Mouse (Mus musculus) CH12.LX (cell line): ENCODE results near the gene Wdr47. TPM values are rescaled to one million over a fixed set of nuclear protein-coding genes. Genes with fewer than 3 reads are reported as not detected.

Source experiments
- DNase-seq: peaks from one replicate; pipeline ENCODE4 v3.0.0-alpha.2; 2013; ENCODE audit errors: extremely low read depth
- H3K27ac ChIP-seq: 2 replicates; pipeline ENCODE4 v1.5.1; 2012; ENCODE audit warnings: low read depth, mild to moderate bottlenecking, control low read depth, moderate library complexity; ENCODE audit not compliant: insufficient read depth
- H3K27me3 ChIP-seq: replicated peaks from 2 replicates; pipeline ENCODE3; 2012; ENCODE audit warnings: inconsistent platforms
- H3K36me3 ChIP-seq, 2 experiments: replicated peaks in 1 of 2; 2 replicates each; pipeline versions ENCODE3 to v1.6.1; 2012; ENCODE audit warnings: inconsistent platforms in 1 of 2, low read length in 1 of 2, mild to moderate bottlenecking in 1 of 2, mixed read lengths in 1 of 2, moderate library complexity in 1 of 2; ENCODE audit not compliant: control insufficient read depth in 1 of 2, insufficient read depth in 1 of 2
- H3K4me1 ChIP-seq, 2 experiments: 2 replicates each; pipeline ENCODE4 v1.6.1; 2012; ENCODE audit warnings: inconsistent platforms in 1 of 2, moderate library complexity in 1 of 2; ENCODE audit not compliant: insufficient read depth in 2 of 2, control insufficient read depth in 1 of 2
- H3K4me2 ChIP-seq: 2 replicates; pipeline ENCODE4 v1.6.1; 2012; ENCODE audit warnings: low read depth, mild to moderate bottlenecking, control low read depth; ENCODE audit not compliant: poor library complexity, insufficient read depth, severe bottlenecking
- H3K4me3 ChIP-seq, 3 experiments: fragments of 150-350 bp in 1 of 3; sonication (generic) in 1 of 3; replicated peaks in 1 of 3; 2 replicates each; pipeline versions ENCODE3 to v1.5.1; 2011 to 2012; ENCODE audit warnings: low read depth in 2 of 3, low read length in 2 of 3, mild to moderate bottlenecking in 2 of 3, moderate library complexity in 2 of 3, control low read depth in 1 of 3, improper control_type of control experiment in 1 of 3, inconsistent platforms in 1 of 3, mixed read lengths in 1 of 3; ENCODE audit not compliant: poor library complexity in 1 of 3
- H3K79me2 ChIP-seq: replicated peaks from 2 replicates; pipeline ENCODE4 v1.6.1; 2012; ENCODE audit warnings: mild to moderate bottlenecking, moderate library complexity; ENCODE audit not compliant: control insufficient read depth, poor library complexity, insufficient read depth, severe bottlenecking; ENCODE audit errors: extremely low read depth
- H3K9ac ChIP-seq: 2 replicates; pipeline ENCODE4 v1.6.1; 2012; ENCODE audit warnings: low read depth, mild to moderate bottlenecking, control low read depth, moderate library complexity; ENCODE audit not compliant: insufficient read depth
- H3K9me3 ChIP-seq: replicated peaks from 2 replicates; pipeline ENCODE3; 2012; ENCODE audit warnings: low read length, inconsistent platforms, mixed read lengths
- BHLHE40 ChIP-seq: IDR thresholded peaks from 2 replicates; pipeline ENCODE4 v1.6.1; 2011; ENCODE audit warnings: mild to moderate bottlenecking, low read depth, low read length, improper control_type of control experiment
- CHD1 ChIP-seq: IDR thresholded peaks from 2 replicates; pipeline ENCODE4 v1.6.1; 2012; ENCODE audit warnings: low read depth, low read length, improper control_type of control experiment, inconsistent platforms
- CHD2 ChIP-seq: IDR thresholded peaks from 2 replicates; pipeline ENCODE4 v1.6.1; 2011; ENCODE audit warnings: low read length, improper control_type of control experiment
- CTCF ChIP-seq, 2 experiments: IDR thresholded peaks in 1 of 2; conservative IDR thresholded peaks in 1 of 2; 2 replicates each; pipeline ENCODE4 v1.5.1; 2011 to 2012; ENCODE audit warnings: low read depth in 2 of 2, low read length in 2 of 2, improper control_type of control experiment in 1 of 2, inconsistent platforms in 1 of 2, mild to moderate bottlenecking in 1 of 2, moderate library complexity in 1 of 2
- ETS1 ChIP-seq: conservative IDR thresholded peaks from 2 replicates; pipeline ENCODE4 v1.6.1; 2012; ENCODE audit warnings: low read depth, mild to moderate bottlenecking, inconsistent platforms, low read length, improper control_type of control experiment, moderate library complexity
- GABPA ChIP-seq: IDR thresholded peaks from 2 replicates; pipeline ENCODE4 v1.6.1; 2012; ENCODE audit warnings: low read depth, low read length, improper control_type of control experiment, inconsistent platforms; ENCODE audit not compliant: insufficient replicate concordance
- HCFC1 ChIP-seq: IDR thresholded peaks from 2 replicates; pipeline ENCODE4 v1.6.1; 2012; ENCODE audit warnings: low read depth, mild to moderate bottlenecking, inconsistent platforms, low read length, improper control_type of control experiment
- JUN ChIP-seq: IDR thresholded peaks from 2 replicates; pipeline ENCODE4 v1.6.1; 2011; ENCODE audit warnings: low read depth, mild to moderate bottlenecking, low read length, improper control_type of control experiment, moderate library complexity; ENCODE audit not compliant: insufficient read depth
- JUND ChIP-seq: conservative IDR thresholded peaks from 2 replicates; pipeline ENCODE4 v1.6.1; 2011; ENCODE audit warnings: low read depth, low read length, improper control_type of control experiment
- MAX ChIP-seq: IDR thresholded peaks from 2 replicates; pipeline ENCODE4 v1.6.1; 2011; ENCODE audit warnings: low read length, improper control_type of control experiment
- MAZ ChIP-seq: IDR thresholded peaks from 2 replicates; pipeline ENCODE4 v1.6.1; 2012; ENCODE audit warnings: low read depth, mild to moderate bottlenecking, inconsistent platforms, low read length, improper control_type of control experiment, moderate library complexity
- MXI1 ChIP-seq: IDR thresholded peaks from 2 replicates; pipeline ENCODE4 v1.6.1; 2011; ENCODE audit warnings: mild to moderate bottlenecking, low read depth, low read length, improper control_type of control experiment
- MYC ChIP-seq: IDR thresholded peaks from 2 replicates; pipeline ENCODE4 v1.6.1; 2011; ENCODE audit warnings: low read depth, mild to moderate bottlenecking, improper control_type of control experiment, low read length
- NELFE ChIP-seq: IDR thresholded peaks from 2 replicates; pipeline ENCODE4 v1.6.1; 2011; ENCODE audit warnings: low read depth, low read length, improper control_type of control experiment
- NRF1 ChIP-seq: IDR thresholded peaks from 2 replicates; pipeline ENCODE4 v1.6.1; 2014; ENCODE audit warnings: low read depth, mild to moderate bottlenecking, inconsistent platforms, low read length, improper control_type of control experiment, moderate library complexity
- POLR2A ChIP-seq: IDR thresholded peaks from 2 replicates; pipeline ENCODE4 v1.6.1; 2011; ENCODE audit warnings: low read depth, mild to moderate bottlenecking, improper control_type of control experiment, low read length
- RAD21 ChIP-seq: IDR thresholded peaks from 2 replicates; pipeline ENCODE4 v1.6.1; 2011; ENCODE audit warnings: low read depth, mild to moderate bottlenecking, low read length, improper control_type of control experiment, moderate library complexity
- SMC3 ChIP-seq: IDR thresholded peaks from 2 replicates; pipeline ENCODE4 v1.6.1; 2011; ENCODE audit warnings: low read depth, low read length, improper control_type of control experiment
- TBP ChIP-seq: conservative IDR thresholded peaks from 2 replicates; pipeline ENCODE4 v1.6.1; 2011; ENCODE audit warnings: low read depth, low read length, improper control_type of control experiment
- TCF12 ChIP-seq: IDR thresholded peaks from 2 replicates; pipeline ENCODE4 v1.6.1; 2014; ENCODE audit warnings: low read depth, mild to moderate bottlenecking, inconsistent platforms, low read length, improper control_type of control experiment
- USF1 ChIP-seq: IDR thresholded peaks from 2 replicates; pipeline ENCODE4 v1.6.1; 2014; ENCODE audit warnings: low read depth, mild to moderate bottlenecking, inconsistent platforms, low read length, improper control_type of control experiment
- ZC3H11A ChIP-seq: IDR thresholded peaks from 2 replicates; pipeline ENCODE4 v1.6.1; 2012; ENCODE audit warnings: low read depth, mild to moderate bottlenecking, inconsistent platforms, low read length, improper control_type of control experiment
- ZKSCAN1 ChIP-seq: IDR thresholded peaks from 2 replicates; pipeline ENCODE4 v1.6.1; 2012; ENCODE audit warnings: low read depth, inconsistent platforms, low read length, improper control_type of control experiment, borderline replicate concordance
- ZMIZ1 ChIP-seq: IDR thresholded peaks from 2 replicates; pipeline ENCODE4 v1.6.1; 2012; ENCODE audit warnings: low read depth, mild to moderate bottlenecking, inconsistent platforms, low read length, improper control_type of control experiment
- dilution Hi-C: fragments of 300-500 bp; cut with MboI; formaldehyde crosslinking; loops from 2 replicates; pipeline ENCODE4 v1.14.3; 2020; ENCODE audit warnings: low sequenced_read_pairs; ENCODE audit not compliant: extremely low pct_unique_long_range_greater_than_20kb, extremely low pct_ligation_motif_present
- in situ Hi-C: fragments of 300-500 bp; cut with MboI; formaldehyde crosslinking; loops from 3 replicates; pipeline ENCODE4 v1.14.3; 2019; ENCODE audit warnings: low sequenced_read_pairs, low pct_ligation_motif_present, low pct_unique_long_range_greater_than_20kb, mixed read lengths
- polyA plus RNA-seq: library from polyadenylated mRNA; unstranded; fragments of >175 nt; gene quantifications from 2 replicates; pipeline ENCODE4 v1.2.1, GENCODE M21; 2012; ENCODE audit warnings: low read depth; ENCODE audit not compliant: insufficient read length
- total RNA-seq, 2 experiments: library from RNA; depleted of rRNA; stranded (reverse); fragments of 300-350 nt in 1 of 2; fragments of >200 nt in 1 of 2; gene quantifications; 2 replicates each; pipeline ENCODE4 v1.2.3; 2012 to 2014

Gene Wdr47
- total and polyA plus RNA-seq, 3 experiments: 1.7 to 4.6 (median 2.2) TPM

- TF ChIP-seq NRF1 (peak; percentile 89), ZC3H11A (no peak)
Measured at GRCm38 (mm10) chr3:108562133-108562730, 28.8 kb upstream of the Wdr47 start, which contains the start of gene Tmem167b (continued).

- H3K4me1 ChIP-seq: peaks cover 5 to 9% of the 10 kb centered on the region in 2 experiments
- DNase-seq: no peak
- peak overlapping the region; percentile 99 for H3K4me2 ChIP-seq
- peaks cover 14 to 28% of the 10 kb centered on the region in 2 experiments for H3K36me3 ChIP-seq
- in situ Hi-C loops (no loop called here), dilution Hi-C loops (no loop called here)
- H3K27ac ChIP-seq: peak overlapping the region; percentile 77
- no peak for TF ChIP-seq ETS1
- TF ChIP-seq CHD1: 0 out of 2 replicates have a peak, but pooled peaks have one; percentile 22
- no peak for TF ChIP-seq RAD21
- TF ChIP-seq USF1: no peak
- peak; percentile 83 for TF ChIP-seq MAX
- peak; percentile 5; the same call in 1 of the 2 replicates for TF ChIP-seq JUND
- TF ChIP-seq JUN: no peak
- TF ChIP-seq CTCF (conservative IDR thresholded peaks at IDR 0.05 in 1 of 2, IDR thresholded peaks at IDR 0.05 in 1 of 2; ENCODE audit: low read depth in 2 of 2, low read length in 2 of 2): peak in 1 of 2 experiments; percentile 57; a peak in 2 of 4 replicates
- no peak for TF ChIP-seq CHD2
- TF ChIP-seq NELFE: peak; percentile 0; the same call in 1 of the 2 replicates
- peak; percentile 16; the same call in 1 of the 2 replicates for TF ChIP-seq MYC
- TF ChIP-seq BHLHE40: peak; percentile 86
- TF ChIP-seq GABPA: no peak
- TF ChIP-seq ZKSCAN1: no peak
- H3K9me3 ChIP-seq: peaks cover 6% of the 10 kb centered on the region
- H3K4me3 ChIP-seq: peak overlapping the region; percentile 58 to 74 (median 67)
- peak overlapping the region; percentile 85 for H3K9ac ChIP-seq
- H3K27me3 ChIP-seq: peaks cover under 1% of the 10 kb centered on the region
- H3K79me2 ChIP-seq: peaks cover 8% of the 10 kb centered on the region; the same call in 1 of the 2 replicates
Measured at GRCm38 (mm10) chr3:108562777-108563271, 28.3 kb upstream of the Wdr47 start.

- peak overlapping the region; percentile 77; the same call in 1 of the 2 replicates for H3K27ac ChIP-seq
- peaks cover 8% of the 10 kb centered on the region; the same call in 1 of the 2 replicates for H3K79me2 ChIP-seq
- DNase-seq: peak; percentile 88
- H3K36me3 ChIP-seq: peaks cover 13 to 23% of the 10 kb centered on the region in 2 experiments
- TF ChIP-seq ZMIZ1 (no peak), CTCF (conservative IDR thresholded peaks at IDR 0.05 in 1 of 2, IDR thresholded peaks at IDR 0.05 in 1 of 2; ENCODE audit: low read depth in 2 of 2, low read length in 2 of 2) (peak; percentile 43 to 89), MAZ (no peak), ETS1 (no peak), NELFE (peak; percentile 48; the same call in 1 of the 2 replicates), HCFC1 (no peak), CHD1 (0 out of 2 replicates have a peak, but pooled peaks have one; percentile 34), RAD21 (peak; percentile 50), JUN (no peak), TCF12 (no peak), GABPA (no peak), TBP (peak; percentile 63; the same call in 1 of the 2 replicates), SMC3 (peak; percentile 87), POLR2A (peak; percentile 35; the same call in 1 of the 2 replicates), MXI1 (no peak)
- peaks cover 3% of the 10 kb centered on the region for H3K27me3 ChIP-seq
- in situ Hi-C loops (no loop called here), dilution Hi-C loops (no loop called here)
- peaks cover 5 to 9% of the 10 kb centered on the region in 2 experiments for H3K4me1 ChIP-seq
- H3K9ac ChIP-seq: peak overlapping the region; percentile 85
- peak overlapping the region; percentile 99 for H3K4me2 ChIP-seq
- peak overlapping the region; percentile 58 to 74 (median 67) for H3K4me3 ChIP-seq
- H3K9me3 ChIP-seq: peaks cover 6% of the 10 kb centered on the region
Measured at GRCm38 (mm10) chr3:108563309-108563708, 27.8 kb upstream of the Wdr47 start.
